In genomic region chr10:128908778-128909448, GRCm38 (mm10) we compare ENCODE assay signal across 8 mouse cellular contexts. TPM values are rescaled to one million over a fixed set of nuclear protein-coding genes. Genes with fewer than 3 reads are reported as not detected.
DNase-seq lines count a peak whose midpoint lies in the region; ATAC-seq and TF ChIP-seq lines count a peak whose summit lies in the region.

No protein-coding gene starts in this region.

- peak overlapping the region; percentile 84; the same call in 1 of the 2 replicates for H3K9ac ChIP-seq in forebrain, embryonic 14.5 days (ENCODE audit: low read length)
- no peak overlapping the region for H3K9ac ChIP-seq in neural tube, embryonic 12.5 days

- H3K27me3 ChIP-seq in forebrain, embryonic 14.5 days (replicated peaks; ENCODE audit: control insufficient read depth, insufficient read depth, low read length) = no peaks in the 10 kb centered on the region; the same call in 1 of the 2 replicates
- H3K27me3 ChIP-seq in neural tube, embryonic 12.5 days (replicated peaks) = no peaks in the 10 kb centered on the region

- no peaks in the 10 kb centered on the region for H3K9me3 ChIP-seq in forebrain, embryonic 14.5 days (replicated peaks; ENCODE audit: control insufficient read depth, low read length)
- no peaks in the 10 kb centered on the region for H3K9me3 ChIP-seq in neural tube, embryonic 12.5 days

- H3K4me1 ChIP-seq in forebrain, embryonic 14.5 days (ENCODE audit: control insufficient read depth, insufficient read depth, low read length) = no peaks in the 10 kb centered on the region
- peaks cover 16% of the 10 kb centered on the region; the same call in 1 of the 2 replicates for H3K4me1 ChIP-seq in neural tube, embryonic 12.5 days

- no peaks in the 10 kb centered on the region for H3K36me3 ChIP-seq in forebrain, embryonic 14.5 days (ENCODE audit: control insufficient read depth, insufficient read depth, low read length)
- H3K36me3 ChIP-seq in neural tube, embryonic 12.5 days = no peaks in the 10 kb centered on the region

- peak overlapping the region; percentile 83 for H3K4me2 ChIP-seq in forebrain, embryonic 14.5 days (ENCODE audit: low read length)
- peak overlapping the region; percentile 87 for H3K4me2 ChIP-seq in neural tube, embryonic 12.5 days (replicated peaks)

- H3K27ac ChIP-seq in layer of hippocampus, adult 2 months = peak overlapping the region; percentile 98
- 0 out of 2 replicates have a peak overlapping the region, but pooled peaks have one; percentile 18 for H3K27ac ChIP-seq in forebrain, embryonic 14.5 days (ENCODE audit: low read depth, low read length)
- no peak overlapping the region for H3K27ac ChIP-seq in neural tube, embryonic 12.5 days

- 64% methylated on average over 13 of the region's 13 CpGs for WGBS in forebrain, embryonic 14.5 days
- 68% methylated on average over 13 of the region's 13 CpGs for WGBS in neural tube, embryonic 12.5 days

- TF ChIP-seq CTCF in layer of hippocampus, adult 2 months (conservative IDR thresholded peaks at IDR 0.05) = no peak

- ATAC-seq in forebrain, embryonic 14.5 days = no peak
- no peak for ATAC-seq in neural tube, embryonic 12.5 days (ENCODE audit: low FRiP score, low read depth)

- no peak for DNase-seq in layer of hippocampus, adult 2 months (ENCODE audit: low spot score in 2 of 2)
- no peak for DNase-seq in layer of hippocampus, postnatal 36 days
- DNase-seq in forebrain, embryonic 14.5 days (ENCODE audit: low spot score) = no peak
- peak; percentile 72 for DNase-seq in kidney, postnatal 14 days
- no peak for DNase-seq in right cerebral cortex, postnatal 10 days (ENCODE audit: low spot score in 2 of 2)
- DNase-seq in urinary bladder, adult 18-20 months (ENCODE audit: low spot score in 2 of 2) = no peak
- no peak for DNase-seq in urinary bladder, postnatal 36 days (ENCODE audit: low spot score in 2 of 2)

- H3K4me3 ChIP-seq in layer of hippocampus, adult 2 months = peak overlapping the region; percentile 74
- H3K4me3 ChIP-seq in forebrain, embryonic 14.5 days (ENCODE audit: low read depth, low read length) = peak overlapping the region; percentile 70
- peak overlapping the region; percentile 74; the same call in 1 of the 2 replicates for H3K4me3 ChIP-seq in neural tube, embryonic 12.5 days

RNA-seq across cellular contexts. Expression of gene Cd63, which starts 8.1 kb away (rescaled TPM):
- total RNA-seq in layer of hippocampus, adult 2 months (2021) = 10 to 100 TPM; 71.0 to 81.9 TPM
- total RNA-seq in layer of hippocampus, postnatal 36 days (2021) = 10 to 100 TPM; 77.8 to 79.7 TPM
- polyA plus RNA-seq in forebrain, embryonic 14.5 days (2014; fragmentation: Nextera tagmentation; extraction: Ambion mirVana) = 122 and 126 TPM in 2 replicates
- polyA plus RNA-seq in neural tube, embryonic 12.5 days (2016; fragmentation: Nextera tagmentation; extraction: Ambion mirVana) = 199 and 208 TPM in 2 replicates

RNA-seq across cellular contexts. Expression of gene Rdh5, which starts 13.8 kb away (rescaled TPM):
- 1 to 10 TPM; 4.3 to 8.4 TPM for total RNA-seq in layer of hippocampus, adult 2 months (2021)
- 1 to 10 TPM; 6.4 to 8.9 TPM for total RNA-seq in layer of hippocampus, postnatal 36 days (2021)
- polyA plus RNA-seq in forebrain, embryonic 14.5 days (2014; fragmentation: Nextera tagmentation; extraction: Ambion mirVana) = 8.8 and 9.9 TPM in 2 replicates
- 13.5 and 15.7 TPM in 2 replicates for polyA plus RNA-seq in neural tube, embryonic 12.5 days (2016; fragmentation: Nextera tagmentation; extraction: Ambion mirVana)

RNA-seq across cellular contexts. Expression of gene Bloc1s1, which starts 14.9 kb away (rescaled TPM):
- 100 to 1,000 TPM in 1 of 2 experiments, 10 to 100 TPM in 1; 88.5 to 102 TPM for total RNA-seq in layer of hippocampus, adult 2 months (2021)
- total RNA-seq in layer of hippocampus, postnatal 36 days (2021) = 10 to 100 TPM; 92.9 to 94.1 TPM
- 244 and 295 TPM in 2 replicates for polyA plus RNA-seq in forebrain, embryonic 14.5 days (2014; fragmentation: Nextera tagmentation; extraction: Ambion mirVana)
- polyA plus RNA-seq in neural tube, embryonic 12.5 days (2016; fragmentation: Nextera tagmentation; extraction: Ambion mirVana) = 227 and 233 TPM in 2 replicates

RNA-seq across cellular contexts. Expression of gene Gdf11, which starts 17.4 kb away (rescaled TPM):
- total RNA-seq in layer of hippocampus, adult 2 months (2021) = 10 to 100 TPM; 20.5 to 21.9 TPM
- total RNA-seq in layer of hippocampus, postnatal 36 days (2021) = 10 to 100 TPM; 20.4 to 22.7 TPM
- polyA plus RNA-seq in forebrain, embryonic 14.5 days (2014; fragmentation: Nextera tagmentation; extraction: Ambion mirVana) = 6.0 and 6.3 TPM in 2 replicates
- polyA plus RNA-seq in neural tube, embryonic 12.5 days (2016; fragmentation: Nextera tagmentation; extraction: Ambion mirVana) = 20.1 and 20.4 TPM in 2 replicates

RNA-seq across cellular contexts. Expression of gene Itga7, which starts 24.7 kb away (rescaled TPM):
- total RNA-seq in layer of hippocampus, adult 2 months (2021) = 10 to 100 TPM; 39.5 to 42.9 TPM
- 10 to 100 TPM; 30.1 to 35.4 TPM for total RNA-seq in layer of hippocampus, postnatal 36 days (2021)
- polyA plus RNA-seq in forebrain, embryonic 14.5 days (2014; fragmentation: Nextera tagmentation; extraction: Ambion mirVana) = 1.3 and 1.8 TPM in 2 replicates
- 7.9 and 8.3 TPM in 2 replicates for polyA plus RNA-seq in neural tube, embryonic 12.5 days (2016; fragmentation: Nextera tagmentation; extraction: Ambion mirVana)
